In genomic region chr1:154704558-154705185, GRCm38 (mm10) we compare ENCODE assay signal across 11 mouse cellular contexts.
DNase-seq lines count a peak whose midpoint lies in the region; ATAC-seq and TF ChIP-seq lines count a peak whose summit lies in the region.
"Had no signal": no experiment of that assay in that cellular context is flagged by ENCODE, and none has a peak within 500 bp of the region (broad histone marks: within the 10 kb centered on the region; RNA-seq: fewer than 3 reads in every experiment).

No protein-coding gene starts in this region.

- no peaks in the 10 kb centered on the region for H3K4me1 ChIP-seq in kidney, postnatal 0 days (replicated peaks; ENCODE audit: insufficient read depth, low read length)
- no peaks in the 10 kb centered on the region for H3K4me1 ChIP-seq in kidney, adult 2 months (ENCODE audit: control insufficient read depth, insufficient read depth, low read length)
- H3K4me1 ChIP-seq in midbrain, embryonic 12.5 days, result peaks cover 14% of the 10 kb centered on the region

- no peak for TF ChIP-seq POLR2A in kidney, adult 2 months (IDR thresholded peaks at IDR 0.05; ENCODE audit: low read depth, low read length)

- peak; percentile 42 for DNase-seq in kidney, postnatal 0 days (ENCODE audit: low spot score)
- DNase-seq in kidney, adult 2 months, result no peak
- peak; percentile 26 for DNase-seq in embryo, embryonic 10.5 days (ENCODE audit: low spot score)
- no peak for DNase-seq in frontal cortex, postnatal 36 days (ENCODE audit: low spot score in 2 of 2)
- DNase-seq in adrenal gland, postnatal 25 days, result no peak
- DNase-seq in kidney, adult 18-20 months, result no peak
- DNase-seq: cerebellum, postnatal 36 days; kidney, postnatal 14 days had no signal

- WGBS in kidney, postnatal 0 days, result 42% methylated on average over 11 of the region's 11 CpGs
- 57% methylated on average over 11 of the region's 11 CpGs for WGBS in kidney, adult 2 months
- WGBS in midbrain, embryonic 12.5 days, result 73% methylated on average over 11 of the region's 11 CpGs

- TF ChIP-seq CTCF in kidney, postnatal 0 days (IDR thresholded peaks at IDR 0.05; ENCODE audit: low read depth), result no peak
- TF ChIP-seq CTCF in kidney, adult 2 months (conservative IDR thresholded peaks at IDR 0.05; ENCODE audit: insufficient read depth, insufficient read length, low read depth, low read length), result no peak

- H3K9ac ChIP-seq in kidney, postnatal 0 days (ENCODE audit: low read depth, low read length), result no peak overlapping the region
- H3K9ac ChIP-seq in midbrain, embryonic 12.5 days (replicated peaks), result no peak overlapping the region

- no peak overlapping the region for H3K27ac ChIP-seq in kidney, postnatal 0 days
- no peak overlapping the region for H3K27ac ChIP-seq in kidney, adult 2 months (ENCODE audit: insufficient read depth, low read depth, low read length)
- peak overlapping the region; percentile 52 for H3K27ac ChIP-seq in midbrain, embryonic 12.5 days (replicated peaks)
- H3K27ac ChIP-seq: heart, embryonic 10.5 days had no signal

- ATAC-seq in kidney, postnatal 0 days (replicated peaks; ENCODE audit: low FRiP score, low read depth), result no peak
- ATAC-seq in granulocyte monocyte progenitor cell, adult 5-6 weeks (replicated peaks; ENCODE audit: poor library complexity, severe bottlenecking), result peak; percentile 42; the same call in 1 of the 2 replicates
- ATAC-seq in midbrain, embryonic 12.5 days (ENCODE audit: low FRiP score, low read depth), result peak; percentile 66; the same call in 1 of the 2 replicates

- no peaks in the 10 kb centered on the region for H3K9me3 ChIP-seq in kidney, postnatal 0 days (replicated peaks; ENCODE audit: low read length)
- no peaks in the 10 kb centered on the region for H3K9me3 ChIP-seq in midbrain, embryonic 12.5 days
- H3K9me3 ChIP-seq: heart, embryonic 10.5 days had no signal

- no peak overlapping the region for H3K4me2 ChIP-seq in kidney, postnatal 0 days (ENCODE audit: low read length)
- no peak overlapping the region for H3K4me2 ChIP-seq in midbrain, embryonic 12.5 days (replicated peaks)

- no peaks in the 10 kb centered on the region for H3K27me3 ChIP-seq in kidney, postnatal 0 days (ENCODE audit: insufficient read depth, low read length)
- H3K27me3 ChIP-seq in kidney, adult 2 months (replicated peaks; ENCODE audit: control insufficient read depth, insufficient read depth, low read length), result no peaks in the 10 kb centered on the region
- H3K27me3 ChIP-seq in midbrain, embryonic 12.5 days, result no peaks in the 10 kb centered on the region

- no peaks in the 10 kb centered on the region for H3K36me3 ChIP-seq in kidney, postnatal 0 days (ENCODE audit: insufficient read depth, low read length)
- H3K36me3 ChIP-seq in kidney, adult 2 months (ENCODE audit: control insufficient read depth, insufficient read depth, low read length), result no peaks in the 10 kb centered on the region
- H3K36me3 ChIP-seq in midbrain, embryonic 12.5 days, result no peaks in the 10 kb centered on the region
- H3K36me3 ChIP-seq: heart, embryonic 10.5 days had no signal

- H3K4me3 ChIP-seq in kidney, postnatal 0 days (replicated peaks; ENCODE audit: low read depth, low read length), result no peak overlapping the region
- H3K4me3 ChIP-seq in kidney, adult 2 months (ENCODE audit: insufficient read depth, low read depth, low read length), result no peak overlapping the region
- H3K4me3 ChIP-seq in midbrain, embryonic 12.5 days, result no peak overlapping the region
- H3K4me3 ChIP-seq: heart, embryonic 10.5 days had no signal

Comparison
In these comparisons a context has a peak if more than half of its experiments do, and no peak if none do; other contexts are left out.
1. DNase-seq: peak in kidney, postnatal 0 days (single experiment) and embryo, embryonic 10.5 days (single experiment); none in kidney, adult 2 months (single experiment), frontal cortex, postnatal 36 days (0 of 2), adrenal gland, postnatal 25 days (single experiment) and kidney, adult 18-20 months (single experiment).